Mouse (Mus musculus) MEL (cell line): ENCODE measurements around the gene Tob2. TPM values are rescaled to one million over a fixed set of nuclear protein-coding genes. Genes with fewer than 3 reads are reported as not detected.
A peak's percentile ranks its signal among the peaks of the same experiment; 100 is the strongest.

ENCODE experiments used
- DNase-seq: peaks from one replicate; pipeline ENCODE4 v3.0.0; 2011; ENCODE audit warnings: low read depth, low spot score
- H3K27ac ChIP-seq: 2 replicates; pipeline ENCODE4 v1.5.1; 2012; ENCODE audit warnings: low read depth, mild to moderate bottlenecking, control low read depth, low read length, moderate library complexity; ENCODE audit not compliant: control insufficient read depth
- H3K27me3 ChIP-seq, 2 experiments: fragments of 150-350 bp in 1 of 2; sonication (generic) in 1 of 2; 2 replicates each; pipeline ENCODE4 v1.6.1; 2012; ENCODE audit warnings: low read length in 2 of 2, mild to moderate bottlenecking in 2 of 2, improper control_type of control experiment in 1 of 2, moderate library complexity in 1 of 2; ENCODE audit not compliant: insufficient read depth in 2 of 2, control insufficient read depth in 1 of 2
- H3K36me3 ChIP-seq, 2 experiments: 2 replicates each; pipeline ENCODE4 v1.6.1; 2012 to 2014; ENCODE audit warnings: low read length in 2 of 2, improper control_type of control experiment in 1 of 2, inconsistent platforms in 1 of 2, mild to moderate bottlenecking in 1 of 2; ENCODE audit not compliant: insufficient read depth in 2 of 2, control insufficient read depth in 1 of 2
- H3K4me1 ChIP-seq, 2 experiments: fragments of 150-350 bp in 1 of 2; sonication (generic) in 1 of 2; 2 replicates each; pipeline ENCODE4 v1.6.1; 2012; ENCODE audit warnings: low read length in 2 of 2, improper control_type of control experiment in 1 of 2, mild to moderate bottlenecking in 1 of 2; ENCODE audit not compliant: insufficient read depth in 2 of 2, control insufficient read depth in 1 of 2
- H3K4me3 ChIP-seq, 2 experiments: fragments of 150-350 bp in 1 of 2; sonication (generic) in 1 of 2; 2 replicates each; pipeline ENCODE4 v1.5.1; 2012; ENCODE audit warnings: low read depth in 2 of 2, low read length in 2 of 2, mild to moderate bottlenecking in 2 of 2, moderate library complexity in 2 of 2, control low read depth in 1 of 2, improper control_type of control experiment in 1 of 2; ENCODE audit not compliant: control insufficient read depth in 1 of 2, insufficient read depth in 1 of 2
- H3K79me2 ChIP-seq: 2 replicates; pipeline ENCODE4 v1.6.1; 2012; ENCODE audit warnings: mild to moderate bottlenecking, low read length, moderate library complexity; ENCODE audit not compliant: control insufficient read depth, poor library complexity, insufficient read depth
- H3K9ac ChIP-seq: 2 replicates; pipeline ENCODE4 v1.6.1; 2012; ENCODE audit warnings: low read depth, mild to moderate bottlenecking, control low read depth, low read length, moderate library complexity; ENCODE audit not compliant: control insufficient read depth, poor library complexity, severe bottlenecking
- H3K9me3 ChIP-seq: fragments of 150-350 bp; sonication (generic); replicated peaks from 2 replicates; pipeline ENCODE4 v1.6.1; 2012; ENCODE audit warnings: mild to moderate bottlenecking, low read length, improper control_type of control experiment, moderate library complexity; ENCODE audit not compliant: insufficient read depth
- CHD2 ChIP-seq: IDR thresholded peaks from 2 replicates; pipeline ENCODE4 v1.6.1; 2011; ENCODE audit warnings: low read length, improper control_type of control experiment
- CTCF ChIP-seq, 3 experiments: IDR thresholded peaks in 2 of 3; conservative IDR thresholded peaks in 1 of 3; 2 replicates each; pipeline ENCODE4 v1.5.1; 2011 to 2012; ENCODE audit warnings: low read length in 3 of 3, low read depth in 2 of 3, mild to moderate bottlenecking in 2 of 3, improper control_type of control experiment in 1 of 3, inconsistent platforms in 1 of 3, mixed read lengths in 1 of 3, moderate library complexity in 1 of 3; ENCODE audit not compliant: control insufficient read depth in 1 of 3, insufficient read depth in 1 of 3, poor library complexity in 1 of 3, severe bottlenecking in 1 of 3
- GABPA ChIP-seq: IDR thresholded peaks from 2 replicates; pipeline ENCODE4 v1.6.1; 2012; ENCODE audit warnings: low read depth, mild to moderate bottlenecking, inconsistent platforms, low read length, improper control_type of control experiment, moderate library complexity
- GATA1 ChIP-seq: IDR thresholded peaks from 2 replicates; pipeline ENCODE4 v1.6.1; 2011; ENCODE audit warnings: low read depth, low read length, improper control_type of control experiment
- HCFC1 ChIP-seq: IDR thresholded peaks from 2 replicates; pipeline ENCODE4 v1.6.1; 2012; ENCODE audit warnings: low read depth, mild to moderate bottlenecking, inconsistent platforms, low read length, improper control_type of control experiment, moderate library complexity
- KAT2A ChIP-seq: conservative IDR thresholded peaks from 2 replicates; pipeline ENCODE4 v1.6.1; 2012; ENCODE audit warnings: low read depth, low read length, improper control_type of control experiment, inconsistent platforms
- MAX ChIP-seq: IDR thresholded peaks from 2 replicates; pipeline ENCODE4 v1.6.1; 2011; ENCODE audit warnings: low read length, improper control_type of control experiment
- MAZ ChIP-seq: IDR thresholded peaks from 2 replicates; pipeline ENCODE4 v1.6.1; 2012; ENCODE audit warnings: low read depth, mild to moderate bottlenecking, inconsistent platforms, low read length, improper control_type of control experiment
- MEF2A ChIP-seq: IDR thresholded peaks from 2 replicates; pipeline ENCODE4 v1.6.1; 2014; ENCODE audit warnings: low read depth, mild to moderate bottlenecking, inconsistent platforms, low read length, improper control_type of control experiment; ENCODE audit not compliant: poor library complexity, insufficient replicate concordance, severe bottlenecking; ENCODE audit errors: extremely low read depth
- MYB ChIP-seq: IDR thresholded peaks from 2 replicates; pipeline ENCODE4 v1.6.1; 2011; ENCODE audit warnings: mild to moderate bottlenecking, low read depth, low read length, improper control_type of control experiment
- MYC ChIP-seq: IDR thresholded peaks from 2 replicates; pipeline ENCODE4 v1.6.1; 2011; ENCODE audit warnings: low read depth, mild to moderate bottlenecking, low read length, improper control_type of control experiment, moderate library complexity
- NRF1 ChIP-seq: IDR thresholded peaks from 2 replicates; pipeline ENCODE4 v1.6.1; 2014; ENCODE audit warnings: low read depth, mild to moderate bottlenecking, inconsistent platforms, low read length, improper control_type of control experiment, moderate library complexity; ENCODE audit not compliant: poor library complexity, insufficient read depth, severe bottlenecking
- POLR2AphosphoS2 ChIP-seq: IDR thresholded peaks from 2 replicates; pipeline ENCODE4 v1.6.1; 2011; ENCODE audit warnings: low read length, improper control_type of control experiment
- RCOR1 ChIP-seq: IDR thresholded peaks from 2 replicates; pipeline ENCODE4 v1.6.1; 2012; ENCODE audit warnings: low read depth, mild to moderate bottlenecking, inconsistent platforms, low read length, improper control_type of control experiment
- TAL1 ChIP-seq: IDR thresholded peaks from 2 replicates; pipeline ENCODE4 v1.6.1; 2012; ENCODE audit warnings: mild to moderate bottlenecking, inconsistent platforms, low read length, moderate library complexity, mixed read lengths
- UBTF ChIP-seq: IDR thresholded peaks from 2 replicates; pipeline ENCODE4 v1.6.1; 2012; ENCODE audit warnings: low read depth, mild to moderate bottlenecking, inconsistent platforms, low read length, improper control_type of control experiment, moderate library complexity, borderline replicate concordance; ENCODE audit not compliant: insufficient read depth
- USF2 ChIP-seq, 2 experiments: IDR thresholded peaks; 2 replicates each; pipeline ENCODE4 v1.6.1; 2011 to 2012; ENCODE audit warnings: improper control_type of control experiment in 2 of 2, low read length in 2 of 2, borderline replicate concordance in 1 of 2, inconsistent platforms in 1 of 2, low read depth in 1 of 2, mild to moderate bottlenecking in 1 of 2; ENCODE audit not compliant: insufficient read depth in 1 of 2
- ZMIZ1 ChIP-seq: IDR thresholded peaks from 2 replicates; pipeline ENCODE4 v1.6.1; 2012; ENCODE audit warnings: low read depth, mild to moderate bottlenecking, inconsistent platforms, low read length, improper control_type of control experiment, moderate library complexity
- ZNF384 ChIP-seq: IDR thresholded peaks from 2 replicates; pipeline ENCODE4 v1.6.1; 2012; ENCODE audit warnings: low read depth, mild to moderate bottlenecking, inconsistent platforms, low read length, improper control_type of control experiment
- polyA plus RNA-seq, 2 experiments: library from polyadenylated mRNA; stranded (reverse) in 1 of 2; unstranded in 1 of 2; fragments of >175 nt in 1 of 2; fragments of >200 nt in 1 of 2; gene quantifications; 2 replicates each; pipeline versions ENCODE4 v1.2.1 to v1.2.4; 2012; ENCODE audit warnings: low replicate concordance in 2 of 2, low read depth in 1 of 2; ENCODE audit not compliant: insufficient read length in 2 of 2, insufficient read depth in 1 of 2, missing spikeins in 1 of 2
- total RNA-seq: library from RNA; depleted of rRNA; stranded (reverse); fragments of 300-350 nt; gene quantifications from 2 replicates; pipeline ENCODE4 v1.2.3, GENCODE M21; 2012

The Tob2 gene
- total and polyA plus RNA-seq, 3 experiments: 20.7 to 23.5 TPM; not detected in 1

DNA sequence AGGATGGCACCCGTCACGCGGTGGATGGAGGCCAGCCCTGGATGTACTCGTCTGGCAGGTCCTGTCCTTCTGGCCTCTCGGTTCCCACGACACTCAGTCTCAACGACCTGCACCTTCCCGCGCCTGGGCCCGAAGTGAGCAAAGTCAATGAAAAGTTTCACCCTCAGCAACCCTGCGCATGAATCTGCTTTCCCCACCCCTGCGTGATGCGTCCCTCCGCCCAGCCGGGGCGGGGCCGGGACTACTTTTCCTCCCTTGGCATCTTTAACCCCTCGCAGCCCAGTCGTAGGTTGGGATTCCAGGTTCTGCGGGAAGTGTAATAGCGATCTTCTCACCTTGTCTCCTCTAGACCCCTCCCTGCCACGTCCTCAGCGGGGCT is 469 bp downstream of the Tob2 start (continued):
- peak; percentile 77; the same call in 1 of the 2 replicates for TF ChIP-seq MYC
- peak; percentile 87 for TF ChIP-seq HCFC1
- no peak for TF ChIP-seq USF2 (IDR thresholded peaks at IDR 0.05; ENCODE audit: borderline replicate concordance in 1 of 2, insufficient read depth in 1 of 2, low read depth in 1 of 2, low read length in 2 of 2)
- no peak for TF ChIP-seq MYB
- TF ChIP-seq TAL1: no peak
- TF ChIP-seq KAT2A: peak; percentile 98
- no peak for TF ChIP-seq GABPA
- peak; percentile 96 for TF ChIP-seq POLR2AphosphoS2
- TF ChIP-seq, all 39 proteins: peak for 26

DNA sequence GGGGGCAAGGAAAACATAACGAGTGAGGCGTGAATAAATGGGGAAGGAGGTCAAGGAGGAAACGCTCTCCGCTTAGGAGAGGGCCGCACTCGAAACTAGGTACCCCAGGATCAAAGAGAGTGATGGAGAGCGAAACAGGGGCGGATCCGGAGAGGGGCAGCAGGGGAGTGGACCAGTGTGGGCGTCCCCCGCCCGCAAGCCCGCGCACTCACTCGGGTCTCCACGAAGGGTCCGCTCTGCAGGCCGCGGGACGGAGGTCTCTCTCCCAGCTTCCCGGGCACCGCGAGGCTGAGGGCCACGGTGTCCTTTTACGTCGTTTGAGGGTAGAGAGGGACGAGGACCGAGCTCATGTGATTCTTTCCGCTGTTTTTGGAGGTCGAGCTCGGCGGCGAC is 876 bp downstream of the Tob2 start:
- Histone ChIP-seq H3K9ac (peak overlapping the region; percentile 90), H3K4me1 (peaks cover 1 to 7% of the 10 kb centered on the region in 2 experiments; a peak in 2 of 4 replicates), H3K9me3 (no peaks in the 10 kb centered on the region), H3K27me3 (no peaks in the 10 kb centered on the region), H3K36me3 (peaks cover 2 to 11% of the 10 kb centered on the region in 2 experiments; a peak in 3 of 4 replicates), H3K27ac (peak overlapping the region; percentile 74), H3K4me3 (peak overlapping the region; percentile 87 to 98), H3K79me2 (peaks cover 48% of the 10 kb centered on the region)
- DNase-seq: no peak
- no peak for TF ChIP-seq USF2 (IDR thresholded peaks at IDR 0.05; ENCODE audit: borderline replicate concordance in 1 of 2, insufficient read depth in 1 of 2, low read depth in 1 of 2, low read length in 2 of 2)
- TF ChIP-seq MEF2A: no peak
- no peak for TF ChIP-seq ZNF384
- TF ChIP-seq CHD2: no peak
- TF ChIP-seq RCOR1: no peak
- TF ChIP-seq UBTF: no peak
- no peak for TF ChIP-seq GATA1
- no peak for TF ChIP-seq MYC
- no peak for TF ChIP-seq NRF1
- no peak for TF ChIP-seq KAT2A
- TF ChIP-seq MAX: no peak
- TF ChIP-seq GABPA: no peak
- TF ChIP-seq MAZ: no peak
- TF ChIP-seq MYB: no peak
- no peak for TF ChIP-seq ZMIZ1
- TF ChIP-seq CTCF (IDR thresholded peaks at IDR 0.05 in 2 of 3, conservative IDR thresholded peaks at IDR 0.05 in 1 of 3; ENCODE audit: control insufficient read depth in 1 of 3, insufficient read depth in 1 of 3, low read depth in 2 of 3, low read length in 3 of 3, poor library complexity in 1 of 3, severe bottlenecking in 1 of 3): no peak
